Mouse (Mus musculus) heart, embryonic 15.5 days (tissue): ENCODE measurements around the gene Sult6b2. TPM values are rescaled to one million over a fixed set of nuclear protein-coding genes. Genes with fewer than 3 reads are reported as not detected.
A peak's percentile ranks its signal among the peaks of the same experiment; 100 is the strongest.

Experiments used
- ATAC-seq: fragments of 200-750 bp; cut with Nextera tagmentation; replicated peaks from 2 replicates; pipeline ENCODE4 v1.8.0; 2017; ENCODE audit warnings: low read depth, moderate TSS enrichment; ENCODE audit not compliant: insufficient number of reproducible peaks, insufficient read depth, low FRiP score
- H3K27ac ChIP-seq: fragments of 300-500 bp; sonication (generic); 2 replicates; pipeline ENCODE4 v1.5.1; 2015; ENCODE audit warnings: mild to moderate bottlenecking, inconsistent platforms
- H3K27me3 ChIP-seq: fragments of 300-500 bp; sonication (generic); 2 replicates; pipeline ENCODE4 v1.6.1; 2015; ENCODE audit warnings: inconsistent platforms
- H3K36me3 ChIP-seq: fragments of 300-500 bp; sonication (generic); 2 replicates; pipeline ENCODE4 v1.6.1; 2015; ENCODE audit warnings: mild to moderate bottlenecking, inconsistent platforms
- H3K4me1 ChIP-seq: fragments of 300-500 bp; sonication (generic); replicated peaks from 2 replicates; pipeline ENCODE4 v1.6.1; 2015; ENCODE audit warnings: inconsistent platforms
- H3K4me2 ChIP-seq: fragments of 300-500 bp; sonication (generic); 2 replicates; pipeline ENCODE4 v1.6.1; 2015; ENCODE audit warnings: inconsistent platforms, mild to moderate bottlenecking, moderate library complexity
- H3K4me3 ChIP-seq: fragments of 300-500 bp; sonication (generic); 2 replicates; pipeline ENCODE4 v1.5.1; 2015; ENCODE audit warnings: mild to moderate bottlenecking, inconsistent platforms
- H3K9ac ChIP-seq: fragments of 300-500 bp; sonication (generic); 2 replicates; pipeline ENCODE4 v1.6.1; 2015; ENCODE audit warnings: mild to moderate bottlenecking, inconsistent platforms
- H3K9me3 ChIP-seq: fragments of 300-500 bp; sonication (generic); replicated peaks from 2 replicates; pipeline ENCODE4 v1.6.1; 2016; ENCODE audit warnings: inconsistent platforms
- WGBS: fragments of 180-500 bp; shearing (Covaris S2); methylation state at CpG from one replicate; pipeline ENCODE4 v1.1.7; 2015; ENCODE audit warnings: mixed read lengths; 5-methylcytosine and 5-hydroxymethylcytosine counted together
- polyA plus RNA-seq: library from polyadenylated mRNA; unstranded; fragments of >200 nt; fragmentation: Nextera tagmentation; extraction: Ambion mirVana; gene quantifications from 2 replicates; pipeline ENCODE4 v1.2.1, GENCODE M21; 2015

Gene Sult6b2
- polyA plus RNA-seq, 1 experiment from 2014 or later = not detected

GRCm38 (mm10) chr6:142834911-142835310 is 30.6 kb upstream of the Sult6b2 start:
- 37% methylated on average over 4 of the region's 4 CpGs for WGBS
- no peak overlapping the region for H3K27ac ChIP-seq

GRCm38 (mm10) chr6:142831706-142832105 is 27.4 kb upstream of the Sult6b2 start:
- no peak overlapping the region for H3K4me3 ChIP-seq
- H3K4me2 ChIP-seq = no peak overlapping the region
- no peaks in the 10 kb centered on the region for H3K9me3 ChIP-seq
- H3K27ac ChIP-seq = no peak overlapping the region
- peaks cover 3% of the 10 kb centered on the region; the same call in 1 of the 2 replicates for H3K4me1 ChIP-seq
- no peak for ATAC-seq
- H3K27me3 ChIP-seq = 0 out of 2 replicates have a peak, but pooled peaks cover 10% of the 10 kb centered on the region
- H3K9ac ChIP-seq = no peak overlapping the region
- no peaks in the 10 kb centered on the region for H3K36me3 ChIP-seq
- 48% methylated on average over 3 of the region's 3 CpGs for whole genome bisulfite sequencing

More at GRCm38 (mm10) chr6:142834911-142835310, 30.6 kb upstream of the Sult6b2 start:
- no peak overlapping the region for H3K9ac ChIP-seq
- H3K27me3 ChIP-seq = 0 out of 2 replicates have a peak, but pooled peaks cover 9% of the 10 kb centered on the region
- no peaks in the 10 kb centered on the region for H3K9me3 ChIP-seq
- H3K4me1 ChIP-seq = peaks cover 3% of the 10 kb centered on the region; the same call in 1 of the 2 replicates
- no peak overlapping the region for H3K4me3 ChIP-seq
- H3K36me3 ChIP-seq = no peaks in the 10 kb centered on the region
- H3K4me2 ChIP-seq = no peak overlapping the region
- ATAC-seq = no peak

DNA sequence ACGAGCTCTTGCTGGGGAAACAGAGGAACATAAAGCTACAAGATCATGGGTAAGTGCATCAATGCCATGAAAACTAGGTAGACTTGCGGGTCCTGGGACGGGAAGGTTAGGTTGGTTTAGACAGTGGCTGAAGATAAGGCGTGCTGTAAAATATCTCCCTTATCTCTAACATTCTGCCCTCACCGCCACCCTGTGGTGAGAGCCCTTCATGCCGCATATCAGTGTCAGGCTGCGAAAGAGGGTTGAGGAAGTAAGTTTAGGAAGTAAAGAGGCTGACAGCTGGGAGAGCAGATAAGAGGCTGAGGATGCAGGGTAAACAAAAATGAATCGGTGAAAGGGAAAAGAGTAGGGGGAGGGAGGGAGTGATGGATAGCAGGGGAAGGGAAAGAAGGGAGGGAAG is 26.9 kb upstream of the Sult6b2 start:
- no peak for ATAC-seq
- H3K9ac ChIP-seq = no peak overlapping the region
- 0 out of 2 replicates have a peak, but pooled peaks cover 10% of the 10 kb centered on the region for H3K27me3 ChIP-seq
- H3K36me3 ChIP-seq = no peaks in the 10 kb centered on the region
- no peak overlapping the region for H3K4me3 ChIP-seq
- H3K9me3 ChIP-seq = no peaks in the 10 kb centered on the region
- H3K4me1 ChIP-seq = peaks cover 3% of the 10 kb centered on the region; the same call in 1 of the 2 replicates
- no peak overlapping the region for H3K4me2 ChIP-seq
- no peak overlapping the region for H3K27ac ChIP-seq
- WGBS = 9% methylated on average over 8 of the region's 8 CpGs

GRCm38 (mm10) chr6:142830221-142830620 is 25.9 kb upstream of the Sult6b2 start:
- H3K36me3 ChIP-seq = no peaks in the 10 kb centered on the region
- H3K4me2 ChIP-seq = no peak overlapping the region
- H3K9ac ChIP-seq = no peak overlapping the region
- H3K27ac ChIP-seq = no peak overlapping the region
- WGBS = 89% methylated on average over 3 of the region's 3 CpGs
- no peak overlapping the region for H3K4me3 ChIP-seq
- H3K9me3 ChIP-seq = no peaks in the 10 kb centered on the region
- peaks cover 3% of the 10 kb centered on the region; the same call in 1 of the 2 replicates for H3K4me1 ChIP-seq
- ATAC-seq = no peak
- H3K27me3 ChIP-seq = 0 out of 2 replicates have a peak, but pooled peaks cover 10% of the 10 kb centered on the region

DNA sequence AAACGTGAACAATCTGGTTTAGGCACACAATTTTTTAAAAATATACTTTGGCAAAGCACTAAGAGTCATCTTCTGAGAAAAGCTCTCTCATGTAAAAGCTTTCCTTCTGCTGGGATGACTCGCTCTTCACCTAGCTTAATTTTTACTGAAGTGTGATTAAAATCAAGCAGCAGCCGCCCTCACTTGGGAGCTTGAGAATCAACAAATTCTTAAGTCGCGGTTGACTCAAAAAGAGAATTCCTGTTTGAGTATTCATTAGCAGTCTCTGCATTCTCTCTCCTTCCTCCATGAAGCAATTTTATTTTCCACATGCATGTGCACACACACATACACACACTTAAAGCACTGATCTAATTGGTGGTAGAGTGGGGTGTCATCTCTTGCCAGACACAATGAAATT is 21.1 kb upstream of the Sult6b2 start:
- Histone ChIP-seq H3K9ac (no peak overlapping the region), H3K4me3 (no peak overlapping the region), H3K27ac (no peak overlapping the region), H3K4me2 (no peak overlapping the region), H3K9me3 (no peaks in the 10 kb centered on the region), H3K36me3 (no peaks in the 10 kb centered on the region), H3K27me3 (0 out of 2 replicates have a peak, but pooled peaks cover 7% of the 10 kb centered on the region), H3K4me1 (no peaks in the 10 kb centered on the region)
- 84% methylated on average over 5 of the region's 5 CpGs for WGBS
- no peak for ATAC-seq

- no peak overlapping the region for H3K9ac ChIP-seq
- no peak overlapping the region for H3K4me3 ChIP-seq
- no peaks in the 10 kb centered on the region for H3K4me1 ChIP-seq
- ATAC-seq = no peak
- H3K9me3 ChIP-seq = no peaks in the 10 kb centered on the region
- no peaks in the 10 kb centered on the region for H3K36me3 ChIP-seq
- H3K27ac ChIP-seq = no peak overlapping the region
- WGBS = 58% methylated on average over 5 of the region's 5 CpGs
- H3K27me3 ChIP-seq = no peaks in the 10 kb centered on the region
- H3K4me2 ChIP-seq = no peak overlapping the region
Measured at GRCm38 (mm10) chr6:142823008-142823787, 18.9 kb upstream of the Sult6b2 start.

- Histone ChIP-seq H3K4me2 (no peak overlapping the region), H3K36me3 (no peaks in the 10 kb centered on the region), H3K9ac (no peak overlapping the region), H3K4me3 (no peak overlapping the region), H3K9me3 (no peaks in the 10 kb centered on the region), H3K4me1 (no peaks in the 10 kb centered on the region), H3K27me3 (no peaks in the 10 kb centered on the region), H3K27ac (no peak overlapping the region)
- WGBS = 90% methylated on average over 10 of the region's 10 CpGs
- ATAC-seq = no peak
Measured at GRCm38 (mm10) chr6:142818306-142818705, 14.0 kb upstream of the Sult6b2 start.

GRCm38 (mm10) chr6:142815513-142815912 is 11.2 kb upstream of the Sult6b2 start:
- H3K27me3 ChIP-seq = no peaks in the 10 kb centered on the region
- no peaks in the 10 kb centered on the region for H3K4me1 ChIP-seq
- H3K4me3 ChIP-seq = no peak overlapping the region
- 61% methylated on average over 3 of the region's 3 CpGs for WGBS
- no peak overlapping the region for H3K4me2 ChIP-seq
- no peaks in the 10 kb centered on the region for H3K9me3 ChIP-seq
- no peak overlapping the region for H3K27ac ChIP-seq
- H3K9ac ChIP-seq = no peak overlapping the region
- H3K36me3 ChIP-seq = no peaks in the 10 kb centered on the region
- ATAC-seq = no peak

DNA sequence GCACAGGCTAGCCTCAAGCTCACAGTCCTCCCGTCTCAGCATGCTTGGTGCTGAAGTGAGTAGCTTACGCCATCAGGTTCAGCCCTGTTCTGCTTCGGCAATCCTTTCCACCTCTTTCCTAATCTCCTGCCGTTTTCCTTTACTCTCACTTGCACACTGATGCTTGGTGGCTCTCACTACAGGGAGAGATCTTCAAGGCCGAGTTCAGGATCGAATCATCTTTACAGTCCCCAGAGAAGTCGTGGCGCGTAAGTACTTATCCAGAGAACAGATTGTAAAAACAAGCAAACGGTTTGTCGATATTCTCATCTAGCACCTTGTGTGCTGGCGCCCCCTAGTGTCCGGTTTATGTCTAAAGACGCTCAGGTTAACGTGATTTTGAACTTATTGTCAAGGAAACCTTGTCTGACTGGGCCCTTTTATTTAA is 10.2 kb upstream of the Sult6b2 start:
- Histone ChIP-seq H3K27me3 (no peaks in the 10 kb centered on the region), H3K36me3 (no peaks in the 10 kb centered on the region), H3K4me2 (peak overlapping the region; percentile 72), H3K4me1 (no peaks in the 10 kb centered on the region), H3K9ac (peak overlapping the region; percentile 49), H3K27ac (no peak overlapping the region), H3K4me3 (peak overlapping the region; percentile 48), H3K9me3 (no peaks in the 10 kb centered on the region)
- ATAC-seq = no peak
- WGBS = 2% methylated on average over 15 of the region's 15 CpGs

GRCm38 (mm10) chr6:142814011-142814410 is 9.7 kb upstream of the Sult6b2 start:
- H3K9me3 ChIP-seq = no peaks in the 10 kb centered on the region
- peak overlapping the region; percentile 49; the same call in 1 of the 2 replicates for H3K9ac ChIP-seq
- ATAC-seq = no peak
- 61% methylated on average over 10 of the region's 10 CpGs for WGBS
- H3K36me3 ChIP-seq = no peaks in the 10 kb centered on the region
- no peaks in the 10 kb centered on the region for H3K27me3 ChIP-seq
- no peak overlapping the region for H3K4me3 ChIP-seq
- H3K27ac ChIP-seq = no peak overlapping the region
- no peaks in the 10 kb centered on the region for H3K4me1 ChIP-seq
- peak overlapping the region; percentile 72 for H3K4me2 ChIP-seq

- H3K9me3 ChIP-seq = no peaks in the 10 kb centered on the region
- no peak overlapping the region for H3K9ac ChIP-seq
- H3K36me3 ChIP-seq = no peaks in the 10 kb centered on the region
- no peaks in the 10 kb centered on the region for H3K27me3 ChIP-seq
- ATAC-seq = no peak
- no peak overlapping the region for H3K4me3 ChIP-seq
- no peaks in the 10 kb centered on the region for H3K4me1 ChIP-seq
- H3K4me2 ChIP-seq = no peak overlapping the region
- WGBS = 73% methylated on average over 5 of the region's 5 CpGs
- no peak overlapping the region for H3K27ac ChIP-seq
Measured at GRCm38 (mm10) chr6:142812969-142813368, 8.7 kb upstream of the Sult6b2 start.

DNA sequence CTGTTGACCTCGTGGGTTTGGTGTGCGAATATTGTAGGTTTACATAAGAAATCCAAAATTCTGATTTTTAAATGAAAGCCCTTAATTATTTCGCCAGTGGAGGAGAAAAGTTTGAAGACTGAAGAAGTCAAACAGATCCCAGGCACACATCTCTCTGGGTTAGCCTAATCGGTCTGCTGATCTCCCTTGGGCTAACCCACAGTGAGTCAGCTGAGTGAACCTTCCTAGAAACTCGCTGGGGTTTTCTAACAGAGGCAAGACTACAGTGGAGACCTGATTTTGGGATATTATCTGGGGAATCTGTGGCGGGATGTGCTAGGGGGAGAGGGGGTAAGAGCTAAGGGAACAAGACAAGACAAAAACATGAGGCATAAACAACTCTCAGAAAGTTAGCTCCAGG is 5.9 kb upstream of the Sult6b2 start:
- no peak overlapping the region for H3K4me3 ChIP-seq
- no peak overlapping the region for H3K27ac ChIP-seq
- no peaks in the 10 kb centered on the region for H3K36me3 ChIP-seq
- 63% methylated on average over 6 of the region's 6 CpGs for WGBS
- no peak overlapping the region for H3K4me2 ChIP-seq
- no peaks in the 10 kb centered on the region for H3K4me1 ChIP-seq
- H3K9ac ChIP-seq = no peak overlapping the region
- no peak for ATAC-seq
- no peaks in the 10 kb centered on the region for H3K9me3 ChIP-seq
- no peaks in the 10 kb centered on the region for H3K27me3 ChIP-seq
